Mouse (Mus musculus) spleen, adult 2 months (tissue): ENCODE measurements at regions not wholly inside any gene's neighbourhood (a gene's known extent, or its start where the extent isn't known, plus 50 kb on each side); places are given as distances from the start of the nearest gene placed in this dataset.

ENCODE experiments used
- CTCF ChIP-seq: fragments of 200-500 bp; IDR thresholded peaks from 2 replicates; pipeline ENCODE4 v1.5.1; 2011; ENCODE audit warnings: mild to moderate bottlenecking, inconsistent platforms; ENCODE audit not compliant: insufficient read depth, insufficient read length, insufficient replicate concordance; ENCODE audit errors: extremely low read depth
- POLR2A ChIP-seq: fragments of 200-500 bp; IDR thresholded peaks from 2 replicates; pipeline ENCODE4 v1.6.1; 2011; ENCODE audit warnings: low read depth, low read length, inconsistent platforms

DNA sequence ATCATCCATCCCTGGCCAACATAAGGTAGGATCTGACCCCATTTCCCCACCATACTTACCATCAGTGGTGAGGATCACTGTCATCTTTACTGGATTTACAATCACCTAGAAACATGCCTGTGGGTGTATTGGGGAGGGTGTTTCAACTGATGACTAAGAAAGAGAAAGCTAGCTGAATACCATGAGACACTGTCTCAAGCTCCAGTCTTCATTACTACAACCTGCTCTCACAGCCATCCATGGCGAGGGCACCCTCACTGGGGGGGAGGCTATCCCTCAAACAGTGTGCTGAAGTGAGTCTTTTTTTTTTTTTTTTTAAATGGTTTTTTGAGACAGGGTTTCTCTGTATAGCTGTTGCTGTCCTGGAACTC is 154.9 kb downstream of the Qrsl1 start:
- TF ChIP-seq POLR2A (no peak), CTCF (no peak)
